Mouse (Mus musculus) adrenal gland (tissue): ENCODE measurements at regions not wholly inside any gene's neighbourhood (a gene's known extent, or its start where the extent isn't known, plus 50 kb on each side); places are given as distances from the start of the nearest gene placed in this dataset.

Experiments
- intact Hi-C: fragments of 180-260 bp; cut with DNase I; formaldehyde crosslinking; loops from one replicate; pipeline ENCODE4 v1.15.1; 2025

DNA sequence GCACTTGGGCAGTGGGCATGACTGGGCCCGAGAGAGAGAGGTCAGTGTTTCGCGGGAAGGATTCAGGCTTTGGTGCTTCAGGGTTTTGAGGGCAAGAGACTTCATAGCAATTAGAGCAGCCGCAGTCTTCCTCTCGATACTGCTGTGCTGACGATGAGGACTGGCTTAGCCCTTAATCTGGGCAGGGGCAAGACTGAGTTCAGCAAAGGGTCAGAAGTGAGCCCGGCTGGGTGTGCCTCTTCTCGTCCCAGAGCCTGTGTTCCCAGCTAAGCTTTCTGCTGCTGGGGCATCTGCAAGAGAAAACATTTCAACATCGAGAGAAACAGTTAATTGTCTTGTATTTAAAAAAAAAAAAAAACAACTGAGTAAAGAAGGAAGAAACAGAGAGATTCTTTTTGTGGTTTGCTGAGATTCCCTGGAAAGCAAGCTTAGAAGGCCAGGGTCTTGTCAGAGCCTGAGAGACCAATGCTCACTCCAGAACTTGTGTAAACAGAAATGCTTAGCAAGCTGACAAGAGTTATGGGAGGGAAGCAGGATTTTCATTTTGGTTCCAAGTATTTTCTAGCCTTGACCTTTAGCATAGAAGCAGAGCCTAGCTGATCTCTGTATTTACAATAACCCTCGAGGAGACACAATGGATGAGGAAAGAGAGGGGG lies 195.1 kb downstream of the Zfp36l1 start:
- intact Hi-C loops = loop anchor here (5.0 kb wide), 1 partner anchor 55 kb away; no protein-coding TSS in a partner anchor

DNA sequence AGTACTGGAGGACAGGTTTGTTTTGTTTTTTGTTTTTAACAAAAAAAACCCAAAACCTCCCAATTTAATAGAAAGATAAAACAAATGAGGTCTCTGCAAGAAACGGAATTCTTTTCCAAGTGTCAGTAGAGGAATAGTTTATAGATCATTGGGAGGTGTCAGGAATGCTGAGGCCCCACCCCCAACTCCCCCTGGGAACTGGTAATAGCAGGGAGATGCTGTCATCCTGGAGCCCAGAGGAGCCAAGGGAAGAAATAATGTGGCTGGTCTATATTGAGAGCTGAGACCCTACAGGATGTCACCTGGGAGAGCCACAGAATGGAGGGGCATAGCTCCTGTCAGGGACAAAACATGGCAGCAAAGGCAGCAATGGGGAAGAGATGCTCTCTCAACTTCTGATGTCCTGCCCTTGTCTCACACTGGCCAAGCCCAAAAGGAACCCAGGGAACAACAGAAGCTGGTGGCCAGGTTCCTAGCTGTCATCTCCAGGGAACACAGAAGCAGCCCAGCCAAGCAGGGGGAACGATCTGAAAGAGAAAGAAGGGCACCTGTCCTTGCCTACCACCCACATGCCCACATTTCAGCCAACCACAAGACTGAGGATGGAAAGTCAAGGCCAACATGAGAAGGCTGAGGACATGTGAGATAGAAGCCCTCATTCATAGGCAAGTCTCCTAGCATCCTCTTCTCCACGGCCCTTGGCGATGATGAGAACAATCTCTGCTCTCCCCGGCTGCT lies 195.7 kb downstream of the Zfp36l1 start:
- intact Hi-C loops = loop anchor here (5.0 kb wide), 1 partner anchor 55 kb away; no protein-coding TSS in a partner anchor

DNA sequence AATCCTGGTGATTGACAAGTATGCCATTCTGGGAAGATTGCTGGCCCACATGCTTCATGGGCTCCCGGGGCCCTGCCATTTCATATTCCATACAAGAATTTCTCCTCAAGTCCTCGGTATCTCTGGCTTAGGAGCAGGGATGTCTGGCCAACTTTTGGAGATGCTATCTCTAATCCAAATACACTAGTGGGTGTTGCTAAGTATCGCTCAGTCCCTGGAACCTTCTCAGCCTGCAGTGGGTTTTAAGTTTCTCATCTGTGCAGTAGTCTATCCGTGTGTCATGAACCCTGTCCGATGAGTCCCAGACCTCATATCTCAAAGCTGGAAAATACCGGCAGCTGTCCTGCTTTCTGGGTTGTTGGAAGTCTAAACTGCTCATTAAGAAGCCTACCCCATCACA lies 198.9 kb downstream of the Zfp36l1 start:
- intact Hi-C loops = no loop called here

DNA sequence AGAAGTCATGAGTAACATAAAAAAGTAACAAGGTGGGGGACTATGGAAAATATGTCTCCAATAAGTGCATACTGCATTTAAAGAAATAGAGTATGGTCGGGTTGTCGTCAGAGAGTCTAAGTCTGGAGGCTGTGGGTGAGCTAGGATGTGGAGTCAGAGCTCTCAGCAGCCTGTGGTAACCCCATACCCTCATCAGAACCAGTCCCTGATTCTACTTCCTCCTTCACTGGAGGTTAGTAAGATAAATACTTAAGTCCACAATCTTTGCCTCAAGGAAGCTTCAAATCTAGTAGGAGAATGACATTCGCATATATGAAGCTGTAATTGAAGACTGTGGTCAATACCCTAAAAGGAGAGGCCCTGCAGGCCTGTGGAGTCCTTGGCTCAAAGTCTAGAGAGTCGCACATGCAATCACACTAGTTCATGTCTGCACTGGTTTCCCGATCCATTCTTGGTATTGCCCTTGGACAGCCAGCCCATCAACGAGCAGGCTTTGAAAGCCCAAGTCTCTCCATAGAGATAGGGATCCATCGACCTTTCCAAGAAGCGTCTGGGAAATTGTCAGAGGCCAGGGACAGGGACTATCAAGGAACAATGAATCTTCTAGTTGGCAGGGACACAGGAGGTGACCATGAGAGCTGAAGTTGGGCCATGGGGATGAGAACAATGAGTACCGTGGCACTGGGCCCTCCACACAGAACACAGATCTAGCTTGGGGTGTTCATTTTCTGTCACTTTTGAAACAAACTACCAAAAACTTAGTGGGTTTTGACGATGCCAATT lies 200.3 kb downstream of the Zfp36l1 start:
- intact Hi-C loops = no loop called here

DNA sequence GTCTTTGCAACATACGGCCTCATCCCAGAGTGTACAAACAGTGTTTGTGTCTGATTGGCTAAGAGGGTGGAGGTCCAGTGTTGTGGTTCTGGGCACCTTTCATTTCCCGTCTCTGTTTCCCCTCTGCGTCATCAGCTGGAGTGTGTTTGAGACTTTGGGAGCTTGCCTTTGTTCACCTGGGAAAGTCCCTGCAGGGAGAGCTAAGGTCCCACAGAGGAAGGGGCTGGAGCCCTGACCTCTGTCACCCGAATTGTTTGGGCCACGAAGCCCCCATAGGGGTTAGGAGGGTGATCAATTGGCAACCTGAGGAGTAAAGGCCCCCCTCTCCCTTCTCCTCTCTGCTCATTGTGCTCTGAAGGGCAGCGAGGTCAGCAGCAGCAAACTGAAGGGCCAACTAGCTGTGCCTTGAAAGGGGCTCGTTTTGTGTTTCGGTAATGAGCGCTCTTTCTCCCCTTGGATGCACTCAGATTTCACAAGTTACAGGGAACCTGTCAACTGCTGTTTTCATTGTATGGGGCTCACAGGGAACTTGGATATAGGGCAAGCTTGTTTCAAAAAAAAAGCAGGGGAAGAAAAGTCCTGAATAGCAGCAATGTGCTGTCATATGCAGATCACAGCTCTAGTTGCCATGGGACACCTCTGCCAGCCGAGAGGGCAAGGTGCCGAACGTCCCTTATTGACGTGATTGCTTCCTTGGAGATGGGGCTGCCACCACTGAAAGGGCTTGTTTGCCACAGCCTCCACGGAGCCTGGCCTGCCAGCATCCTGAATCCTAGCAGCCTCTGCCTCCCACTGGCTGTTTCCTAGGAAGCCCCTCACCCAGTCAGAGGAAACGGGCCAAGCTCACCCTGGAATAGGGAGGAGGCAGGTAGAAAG lies 201.7 kb downstream of the Zfp36l1 start:
- intact Hi-C loops = no loop called here

- intact Hi-C loops = loop anchor here (5.0 kb wide), 2 partner anchors 60 to 205 kb away; partner anchors contain the start of gene Zfp36l1
Measured at GRCm38 (mm10) chr12:79907583-79907982, 205.2 kb downstream of the Zfp36l1 start.

DNA sequence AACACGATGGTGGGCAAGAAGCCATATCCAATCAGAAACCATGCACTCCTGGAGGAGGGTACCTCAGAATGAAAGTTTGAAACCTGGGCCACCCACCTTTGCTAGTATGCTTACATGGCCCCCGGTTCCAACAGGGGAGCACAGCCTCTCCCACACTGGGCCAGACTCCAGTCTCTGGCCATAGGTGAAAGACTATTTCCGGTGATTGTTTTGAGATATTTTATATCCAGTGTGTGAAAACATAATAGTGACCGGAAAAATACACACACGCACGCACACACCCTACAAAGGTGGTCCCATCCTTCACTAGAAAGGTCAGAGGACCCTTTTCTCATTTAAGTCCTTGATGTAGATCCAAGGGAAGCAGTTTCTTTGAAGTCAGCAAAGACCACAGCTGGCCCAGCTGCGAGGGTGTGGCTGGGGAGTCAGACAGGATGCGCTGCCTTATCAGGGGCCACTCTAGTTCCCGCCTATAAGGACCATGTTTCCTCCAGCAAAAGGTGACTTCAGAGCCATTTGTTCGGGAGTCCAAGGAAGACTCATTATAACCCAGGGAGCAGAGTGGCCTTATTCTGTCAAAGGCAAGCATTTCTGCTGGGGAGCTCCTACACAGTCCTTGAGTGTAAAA lies 206.0 kb downstream of the Zfp36l1 start:
- intact Hi-C loops = loop anchor here (5.0 kb wide), 2 partner anchors 60 to 205 kb away; partner anchors contain the start of gene Zfp36l1

DNA sequence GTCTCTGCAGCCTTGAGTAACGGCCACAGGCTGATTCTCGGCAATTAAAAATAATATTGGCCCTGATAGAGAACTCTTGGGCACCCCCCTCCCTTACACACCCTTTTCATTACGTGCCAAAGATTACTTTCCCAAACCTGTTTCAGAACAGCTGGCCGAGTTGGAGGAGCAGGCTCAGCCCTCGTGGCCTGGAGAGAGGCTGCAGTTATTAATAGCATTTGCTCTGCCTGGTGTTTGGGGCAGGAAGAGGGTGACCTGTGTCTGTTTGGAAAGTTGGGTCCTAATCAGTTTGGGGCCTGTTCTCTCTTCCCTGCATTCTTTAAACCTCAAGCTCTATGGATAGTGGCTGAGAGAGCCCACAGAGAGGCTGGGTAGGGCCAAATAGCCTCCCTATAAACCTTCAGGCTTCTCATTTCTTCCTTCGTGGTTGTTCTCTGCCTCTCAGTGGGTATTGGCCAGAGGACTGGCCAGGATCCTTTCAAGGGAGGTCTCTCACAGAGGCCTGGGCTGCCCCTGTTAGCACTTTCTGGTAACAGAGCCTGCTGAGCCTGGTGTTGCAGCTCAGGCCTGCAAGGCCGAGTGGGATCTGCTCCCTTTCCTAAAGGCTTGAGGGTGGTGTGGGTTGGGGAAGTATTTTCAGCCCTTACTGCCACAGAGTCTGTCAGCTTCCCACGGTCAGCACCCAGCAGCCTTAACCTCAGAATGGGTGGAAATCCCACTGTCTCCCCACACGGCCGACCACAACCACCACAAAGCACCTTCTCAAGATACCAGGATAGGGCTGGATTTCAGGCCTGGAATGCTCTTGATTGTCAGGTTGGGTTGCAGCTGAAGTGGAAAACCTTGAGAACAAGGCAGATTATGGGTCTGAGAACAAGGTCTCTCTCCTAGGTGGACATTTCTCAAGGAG lies 206.7 kb downstream of the Zfp36l1 start:
- intact Hi-C loops = loop anchor here (5.0 kb wide), 2 partner anchors 61 to 206 kb away; partner anchors contain the start of gene Zfp36l1

GRCm38 (mm10) chr12:79904913-79905549 lies 207.8 kb downstream of the Zfp36l1 start:
- intact Hi-C loops = loop anchor here (5.0 kb wide), 2 partner anchors 62 to 207 kb away; partner anchors contain the start of gene Zfp36l1

GRCm38 (mm10) chr12:79902761-79903160 lies 210.1 kb downstream of the Zfp36l1 start:
- intact Hi-C loops = no loop called here

DNA sequence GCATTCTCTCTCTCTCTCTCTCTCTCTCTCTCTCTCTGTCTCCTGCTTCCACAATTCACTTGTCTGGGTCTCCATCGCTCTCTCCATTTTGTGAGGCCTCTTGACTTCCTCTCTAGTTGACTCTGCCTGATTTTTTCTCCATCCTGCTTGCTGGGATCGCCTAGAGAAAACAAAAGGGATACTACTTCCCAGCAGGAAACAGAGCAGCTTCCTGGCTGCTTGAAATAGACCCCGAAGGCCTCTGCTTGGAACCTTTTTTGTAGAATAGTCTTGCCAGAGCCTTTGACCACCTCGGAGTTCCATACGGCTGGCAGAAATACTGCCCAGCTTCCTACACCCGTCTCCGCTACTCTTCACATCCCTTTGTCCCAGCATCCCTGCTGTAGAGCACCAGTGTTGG lies 210.7 kb downstream of the Zfp36l1 start:
- intact Hi-C loops = no loop called here

GRCm38 (mm10) chr12:79898198-79898930 lies 214.4 kb downstream of the Zfp36l1 start:
- intact Hi-C loops = no loop called here

DNA sequence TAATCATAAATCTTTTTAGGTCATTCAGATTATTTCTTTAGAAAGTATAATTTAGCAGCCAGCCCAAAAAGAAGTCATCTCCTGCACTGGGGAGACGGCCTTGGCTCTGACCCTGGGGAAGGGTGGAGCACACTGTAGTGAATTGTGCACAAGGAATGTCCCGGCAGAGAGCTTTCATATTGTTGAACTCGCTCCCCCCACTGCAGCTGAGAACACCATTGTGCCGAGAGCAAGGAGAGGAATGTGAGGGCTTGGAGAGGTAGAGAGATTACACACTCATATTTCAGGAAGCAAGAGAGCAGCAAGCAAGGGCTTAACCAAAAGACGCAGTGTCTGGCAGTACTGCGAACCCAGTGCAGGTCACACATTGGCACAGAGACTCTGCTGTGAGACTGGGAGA lies 216.8 kb downstream of the Zfp36l1 start:
- intact Hi-C loops = no loop called here

GRCm38 (mm10) chr12:79895324-79895723 lies 217.5 kb downstream of the Zfp36l1 start:
- intact Hi-C loops = no loop called here

- intact Hi-C loops = no loop called here
Measured at GRCm38 (mm10) chr12:79892871-79893270, 219.9 kb downstream of the Zfp36l1 start.

DNA sequence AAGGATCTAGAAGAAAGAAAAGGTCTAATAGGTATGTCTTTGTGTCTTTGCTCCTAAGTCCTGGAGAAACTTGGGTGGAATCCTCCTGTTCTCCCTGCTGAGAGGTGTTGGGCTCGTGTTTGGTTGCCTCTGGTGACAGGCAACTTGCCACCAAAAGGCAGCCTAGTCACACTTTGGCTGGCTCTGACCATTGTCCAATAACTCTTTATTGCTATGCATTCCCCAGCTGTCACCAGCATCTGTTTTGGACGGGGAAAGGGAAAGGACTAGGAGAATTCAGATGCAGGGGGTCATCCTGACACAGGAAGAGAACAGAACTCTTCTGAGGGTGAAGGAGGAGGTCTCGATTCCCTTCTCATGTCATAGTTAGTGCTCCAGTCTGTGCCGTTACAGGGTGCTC lies 220.9 kb downstream of the Zfp36l1 start:
- intact Hi-C loops = no loop called here

- intact Hi-C loops = no loop called here
Measured at GRCm38 (mm10) chr12:79890887-79891286, 221.9 kb downstream of the Zfp36l1 start.

GRCm38 (mm10) chr12:79890291-79890690 lies 222.5 kb downstream of the Zfp36l1 start:
- intact Hi-C loops = no loop called here
